Mouse (Mus musculus) CH12.LX (cell line): Measurements from ENCODE around the gene Gzf1. TPM values are rescaled to one million over a fixed set of nuclear protein-coding genes. Genes with fewer than 3 reads are reported as not detected.

ENCODE experiments used
- DNase-seq: peaks from one replicate; pipeline ENCODE4 v3.0.0-alpha.2; 2013; ENCODE audit errors: extremely low read depth
- H3K27ac ChIP-seq: 2 replicates; pipeline ENCODE4 v1.5.1; 2012; ENCODE audit warnings: low read depth, mild to moderate bottlenecking, control low read depth, moderate library complexity; ENCODE audit not compliant: insufficient read depth
- H3K27me3 ChIP-seq: replicated peaks from 2 replicates; pipeline ENCODE3; 2012; ENCODE audit warnings: inconsistent platforms
- H3K36me3 ChIP-seq, 2 experiments: replicated peaks in 1 of 2; 2 replicates each; pipeline versions ENCODE3 to v1.6.1; 2012; ENCODE audit warnings: inconsistent platforms in 1 of 2, low read length in 1 of 2, mild to moderate bottlenecking in 1 of 2, mixed read lengths in 1 of 2, moderate library complexity in 1 of 2; ENCODE audit not compliant: control insufficient read depth in 1 of 2, insufficient read depth in 1 of 2
- H3K4me1 ChIP-seq, 2 experiments: 2 replicates each; pipeline ENCODE4 v1.6.1; 2012; ENCODE audit warnings: inconsistent platforms in 1 of 2, moderate library complexity in 1 of 2; ENCODE audit not compliant: insufficient read depth in 2 of 2, control insufficient read depth in 1 of 2
- H3K4me2 ChIP-seq: 2 replicates; pipeline ENCODE4 v1.6.1; 2012; ENCODE audit warnings: low read depth, mild to moderate bottlenecking, control low read depth; ENCODE audit not compliant: poor library complexity, insufficient read depth, severe bottlenecking
- H3K4me3 ChIP-seq, 3 experiments: fragments of 150-350 bp in 1 of 3; sonication (generic) in 1 of 3; replicated peaks in 1 of 3; 2 replicates each; pipeline versions ENCODE3 to v1.5.1; 2011 to 2012; ENCODE audit warnings: low read depth in 2 of 3, low read length in 2 of 3, mild to moderate bottlenecking in 2 of 3, moderate library complexity in 2 of 3, control low read depth in 1 of 3, improper control_type of control experiment in 1 of 3, inconsistent platforms in 1 of 3, mixed read lengths in 1 of 3; ENCODE audit not compliant: poor library complexity in 1 of 3
- H3K79me2 ChIP-seq: replicated peaks from 2 replicates; pipeline ENCODE4 v1.6.1; 2012; ENCODE audit warnings: mild to moderate bottlenecking, moderate library complexity; ENCODE audit not compliant: control insufficient read depth, poor library complexity, insufficient read depth, severe bottlenecking; ENCODE audit errors: extremely low read depth
- H3K9ac ChIP-seq: 2 replicates; pipeline ENCODE4 v1.6.1; 2012; ENCODE audit warnings: low read depth, mild to moderate bottlenecking, control low read depth, moderate library complexity; ENCODE audit not compliant: insufficient read depth
- H3K9me3 ChIP-seq: replicated peaks from 2 replicates; pipeline ENCODE3; 2012; ENCODE audit warnings: low read length, inconsistent platforms, mixed read lengths
- CHD1 ChIP-seq: IDR thresholded peaks from 2 replicates; pipeline ENCODE4 v1.6.1; 2012; ENCODE audit warnings: low read depth, low read length, improper control_type of control experiment, inconsistent platforms
- CTCF ChIP-seq, 2 experiments: IDR thresholded peaks in 1 of 2; conservative IDR thresholded peaks in 1 of 2; 2 replicates each; pipeline ENCODE4 v1.5.1; 2011 to 2012; ENCODE audit warnings: low read depth in 2 of 2, low read length in 2 of 2, improper control_type of control experiment in 1 of 2, inconsistent platforms in 1 of 2, mild to moderate bottlenecking in 1 of 2, moderate library complexity in 1 of 2
- E2F4 ChIP-seq: IDR thresholded peaks from 2 replicates; pipeline ENCODE4 v1.6.1; 2011; ENCODE audit warnings: low read depth, low read length, improper control_type of control experiment; ENCODE audit not compliant: insufficient replicate concordance
- ELF1 ChIP-seq: IDR thresholded peaks from 2 replicates; pipeline ENCODE4 v1.6.1; 2014; ENCODE audit warnings: low read depth, mild to moderate bottlenecking, inconsistent platforms, low read length, improper control_type of control experiment
- EP300 ChIP-seq: IDR thresholded peaks from 2 replicates; pipeline ENCODE4 v1.6.1; 2011; ENCODE audit warnings: low read length, improper control_type of control experiment
- ETS1 ChIP-seq: conservative IDR thresholded peaks from 2 replicates; pipeline ENCODE4 v1.6.1; 2012; ENCODE audit warnings: low read depth, mild to moderate bottlenecking, inconsistent platforms, low read length, improper control_type of control experiment, moderate library complexity
- HCFC1 ChIP-seq: IDR thresholded peaks from 2 replicates; pipeline ENCODE4 v1.6.1; 2012; ENCODE audit warnings: low read depth, mild to moderate bottlenecking, inconsistent platforms, low read length, improper control_type of control experiment
- MAZ ChIP-seq: IDR thresholded peaks from 2 replicates; pipeline ENCODE4 v1.6.1; 2012; ENCODE audit warnings: low read depth, mild to moderate bottlenecking, inconsistent platforms, low read length, improper control_type of control experiment, moderate library complexity
- MYC ChIP-seq: IDR thresholded peaks from 2 replicates; pipeline ENCODE4 v1.6.1; 2011; ENCODE audit warnings: low read depth, mild to moderate bottlenecking, improper control_type of control experiment, low read length
- NRF1 ChIP-seq: IDR thresholded peaks from 2 replicates; pipeline ENCODE4 v1.6.1; 2014; ENCODE audit warnings: low read depth, mild to moderate bottlenecking, inconsistent platforms, low read length, improper control_type of control experiment, moderate library complexity
- POLR2A ChIP-seq: IDR thresholded peaks from 2 replicates; pipeline ENCODE4 v1.6.1; 2011; ENCODE audit warnings: low read depth, mild to moderate bottlenecking, improper control_type of control experiment, low read length
- RAD21 ChIP-seq: IDR thresholded peaks from 2 replicates; pipeline ENCODE4 v1.6.1; 2011; ENCODE audit warnings: low read depth, mild to moderate bottlenecking, low read length, improper control_type of control experiment, moderate library complexity
- SIN3A ChIP-seq: IDR thresholded peaks from 2 replicates; pipeline ENCODE4 v1.6.1; 2012; ENCODE audit warnings: low read length, improper control_type of control experiment, inconsistent platforms
- SMC3 ChIP-seq: IDR thresholded peaks from 2 replicates; pipeline ENCODE4 v1.6.1; 2011; ENCODE audit warnings: low read depth, low read length, improper control_type of control experiment
- TCF12 ChIP-seq: IDR thresholded peaks from 2 replicates; pipeline ENCODE4 v1.6.1; 2014; ENCODE audit warnings: low read depth, mild to moderate bottlenecking, inconsistent platforms, low read length, improper control_type of control experiment
- UBTF ChIP-seq: IDR thresholded peaks from 2 replicates; pipeline ENCODE4 v1.6.1; 2012; ENCODE audit warnings: low read depth, mild to moderate bottlenecking, inconsistent platforms, low read length, improper control_type of control experiment, moderate library complexity
- ZKSCAN1 ChIP-seq: IDR thresholded peaks from 2 replicates; pipeline ENCODE4 v1.6.1; 2012; ENCODE audit warnings: low read depth, inconsistent platforms, low read length, improper control_type of control experiment, borderline replicate concordance
- dilution Hi-C: fragments of 300-500 bp; cut with MboI; formaldehyde crosslinking; loops from 2 replicates; pipeline ENCODE4 v1.14.3; 2020; ENCODE audit warnings: low sequenced_read_pairs; ENCODE audit not compliant: extremely low pct_unique_long_range_greater_than_20kb, extremely low pct_ligation_motif_present
- in situ Hi-C: fragments of 300-500 bp; cut with MboI; formaldehyde crosslinking; loops from 3 replicates; pipeline ENCODE4 v1.14.3; 2019; ENCODE audit warnings: low sequenced_read_pairs, low pct_ligation_motif_present, low pct_unique_long_range_greater_than_20kb, mixed read lengths
- polyA plus RNA-seq: library from polyadenylated mRNA; unstranded; fragments of >175 nt; gene quantifications from 2 replicates; pipeline ENCODE4 v1.2.1, GENCODE M21; 2012; ENCODE audit warnings: low read depth; ENCODE audit not compliant: insufficient read length
- total RNA-seq, 2 experiments: library from RNA; depleted of rRNA; stranded (reverse); fragments of 300-350 nt in 1 of 2; fragments of >200 nt in 1 of 2; gene quantifications; 2 replicates each; pipeline ENCODE4 v1.2.3; 2012 to 2014

Gene Gzf1
- total and polyA plus RNA-seq, 3 experiments = 5.8 to 9.5 (median 8.1) TPM

DNA sequence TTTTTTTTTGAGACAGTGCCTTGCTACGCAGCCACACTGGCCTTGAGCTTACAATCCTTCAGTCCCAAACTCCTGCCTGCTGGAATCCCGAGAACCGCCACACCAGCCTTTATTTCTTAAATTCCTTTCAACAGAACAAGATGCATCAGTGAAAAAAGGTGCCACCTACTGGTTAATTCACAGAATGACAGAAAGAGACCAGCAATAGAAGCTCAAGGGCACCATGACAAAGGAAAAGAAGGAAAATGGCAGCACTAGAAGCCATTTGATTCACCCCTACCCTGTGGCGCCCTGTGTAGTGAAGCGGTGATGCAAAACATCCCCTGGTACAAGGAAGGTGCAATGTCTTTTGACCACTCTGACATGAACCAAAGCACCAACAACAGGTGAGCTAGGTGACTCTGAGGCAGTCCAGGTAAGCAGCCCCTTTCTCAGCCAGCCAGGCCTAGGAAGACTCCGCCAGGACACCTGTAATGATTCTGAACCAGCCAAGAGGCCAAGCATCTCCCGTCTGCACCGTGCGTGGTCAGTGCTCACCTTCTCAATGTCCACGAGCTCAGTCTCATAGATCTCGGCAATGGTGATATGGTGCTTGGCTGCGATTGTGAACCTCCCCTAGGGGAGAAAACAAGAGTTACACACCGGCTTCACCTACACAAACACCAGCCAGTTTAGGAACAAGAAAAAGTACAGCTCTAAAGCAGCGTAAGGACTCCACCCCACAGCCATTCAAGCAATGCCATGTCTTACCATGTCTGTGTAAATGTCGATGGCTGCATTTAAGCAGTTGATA lies 25.8 kb downstream of the Gzf1 start:
- Histone ChIP-seq H3K27ac (no peak overlapping the region), H3K79me2 (no peaks in the 10 kb centered on the region), H3K36me3 (no peaks in the 10 kb centered on the region), H3K9me3 (no peaks in the 10 kb centered on the region), H3K4me2 (no peak overlapping the region), H3K4me3 (no peak overlapping the region), H3K9ac (no peak overlapping the region), H3K4me1 (peaks cover 3% of the 10 kb centered on the region in 2 experiments; a peak in 1 of 4 replicates), H3K27me3 (no peaks in the 10 kb centered on the region)
- dilution Hi-C loops (no loop called here), in situ Hi-C loops (no loop called here)
- DNase-seq = peak; percentile 53
- peak; percentile 64 for TF ChIP-seq RAD21
- no peak for TF ChIP-seq HCFC1
- peak; percentile 53 to 76; a peak in 3 of 4 replicates for TF ChIP-seq CTCF (conservative IDR thresholded peaks at IDR 0.05 in 1 of 2, IDR thresholded peaks at IDR 0.05 in 1 of 2; ENCODE audit: low read depth in 2 of 2, low read length in 2 of 2)
- TF ChIP-seq POLR2A = no peak
- TF ChIP-seq SMC3 = peak; percentile 61
- TF ChIP-seq UBTF = no peak

- Histone ChIP-seq H3K9me3 (no peaks in the 10 kb centered on the region), H3K36me3 (no peaks in the 10 kb centered on the region), H3K4me1 (peaks cover 3% of the 10 kb centered on the region in 2 experiments; a peak in 1 of 4 replicates), H3K4me3 (no peak overlapping the region), H3K27me3 (no peaks in the 10 kb centered on the region), H3K27ac (no peak overlapping the region), H3K9ac (no peak overlapping the region), H3K79me2 (no peaks in the 10 kb centered on the region), H3K4me2 (no peak overlapping the region)
- dilution Hi-C loops = no loop called here
- no peak for TF ChIP-seq EP300
- DNase-seq = no peak
- in situ Hi-C loops = no loop called here
Observed at GRCm38 (mm10) chr2:148707202-148707530, 26.3 kb downstream of the Gzf1 start.

DNA sequence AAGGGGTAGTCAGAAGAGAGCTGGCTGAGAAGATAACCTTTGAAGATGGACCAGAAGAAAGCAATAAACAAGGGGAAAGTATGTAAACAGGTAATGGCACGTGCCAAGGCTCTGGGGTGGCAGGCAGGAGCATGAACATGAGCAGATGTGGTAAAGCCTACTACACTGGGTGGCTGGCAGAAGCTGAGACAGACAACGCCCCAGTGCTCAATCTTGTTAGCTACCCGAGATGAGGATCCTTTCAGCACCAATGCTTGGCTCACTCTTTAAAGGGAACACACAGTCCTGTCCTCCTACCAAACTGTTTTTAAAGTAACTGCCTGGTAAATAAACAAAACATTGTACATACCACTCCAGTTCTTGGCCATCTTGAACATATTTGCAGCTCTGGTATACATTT lies 31.5 kb downstream of the Gzf1 start:
- no peak for DNase-seq
- dilution Hi-C loops (no loop called here), in situ Hi-C loops (no loop called here)
- Histone ChIP-seq H3K27me3 (no peaks in the 10 kb centered on the region), H3K36me3 (no peaks in the 10 kb centered on the region), H3K4me1 (no peaks in the 10 kb centered on the region), H3K4me3 (no peak overlapping the region), H3K79me2 (no peaks in the 10 kb centered on the region), H3K27ac (no peak overlapping the region), H3K9me3 (no peaks in the 10 kb centered on the region), H3K4me2 (no peak overlapping the region), H3K9ac (no peak overlapping the region)
- TF ChIP-seq CTCF (conservative IDR thresholded peaks at IDR 0.05 in 1 of 2, IDR thresholded peaks at IDR 0.05 in 1 of 2; ENCODE audit: low read depth in 2 of 2, low read length in 2 of 2) = no peak
- no peak for TF ChIP-seq MYC
- TF ChIP-seq TCF12 = no peak
- TF ChIP-seq ELF1 = no peak
- TF ChIP-seq SIN3A = no peak
- no peak for TF ChIP-seq HCFC1
- TF ChIP-seq NRF1 = no peak
- no peak for TF ChIP-seq CHD1
- TF ChIP-seq MAZ = no peak
- no peak for TF ChIP-seq EP300
- no peak for TF ChIP-seq ZKSCAN1
- no peak for TF ChIP-seq UBTF
- no peak for TF ChIP-seq E2F4
- TF ChIP-seq ETS1 = no peak
